27 mouse cellular contexts compared by ENCODE assay signal in genomic region chr4:140695675-140696585, GRCm38 (mm10). TPM values are rescaled to one million over a fixed set of nuclear protein-coding genes. Genes with fewer than 3 reads are reported as not detected.
DNase-seq lines count a peak whose midpoint lies in the region; ATAC-seq and TF ChIP-seq lines count a peak whose summit lies in the region.
"Had no signal": no experiment of that assay in that cellular context is flagged by ENCODE, and none has a peak within 500 bp of the region (broad histone marks: within the 10 kb centered on the region; RNA-seq: fewer than 3 reads in every experiment).

No protein-coding gene starts in this region.

- TF ChIP-seq POLR2A in thymus, adult 2 months (IDR thresholded peaks at IDR 0.05; ENCODE audit: control insufficient read depth, extremely low read depth, insufficient read depth, low read length, poor library complexity) = no peak

- peak overlapping the region; percentile 55 for H3K9ac ChIP-seq in liver, embryonic 14.5 days (replicated peaks)
- H3K9ac ChIP-seq: embryonic facial prominence, embryonic 15.5 days; heart, embryonic 13.5 days; neural tube, embryonic 13.5 days had no signal

- peak; percentile 79 for TF ChIP-seq EP300 in liver, embryonic 14.5 days (IDR thresholded peaks at IDR 0.05; ENCODE audit: low read depth)

- H3K27ac ChIP-seq in thymus, adult 2 months (ENCODE audit: control insufficient read depth, insufficient read depth, low read length) = peak overlapping the region; percentile 50; the same call in 1 of the 2 replicates
- peak overlapping the region; percentile 85 for H3K27ac ChIP-seq in liver, embryonic 14.5 days
- H3K27ac ChIP-seq: embryonic facial prominence, embryonic 15.5 days; heart, embryonic 13.5 days; kidney, postnatal 0 days; layer of hippocampus, adult 2 months; left cerebral cortex, adult 2 months; neural tube, embryonic 13.5 days had no signal

- H3K4me1 ChIP-seq in thymus, adult 2 months (replicated peaks; ENCODE audit: control insufficient read depth, insufficient read depth, low read length) = peaks cover 19% of the 10 kb centered on the region
- H3K4me1 ChIP-seq in liver, embryonic 14.5 days (replicated peaks; ENCODE audit: control insufficient read depth in 2 of 2, insufficient read depth in 2 of 2, low read length in 1 of 2) = peaks cover 56 to 58% of the 10 kb centered on the region in 2 experiments

- WGBS in thymus, adult 2 months = 40% methylated on average over 14 of the region's 14 CpGs
- WGBS in liver, embryonic 14.5 days (ENCODE audit: insufficient replicate concordance) = 29% methylated on average over 14 of the region's 14 CpGs

- 0 out of 2 replicates have a peak, but pooled peaks have one; percentile 28 for ATAC-seq in erythroblast, adult 5-6 weeks (replicated peaks; ENCODE audit: low FRiP score, poor library complexity, severe bottlenecking)
- ATAC-seq in liver, embryonic 14.5 days (ENCODE audit: insufficient read depth) = peak; percentile 44; the same call in 1 of the 2 replicates
- ATAC-seq in activated CD4-positive, CD25-positive, alpha-beta regulatory T cell, adult 4 months = no peak
- ATAC-seq: forebrain, embryonic 14.5 days; hindbrain, embryonic 16.5 days had no signal

- H3K36me3 ChIP-seq in thymus, adult 2 months (ENCODE audit: control insufficient read depth, insufficient read depth, low read length) = no peaks in the 10 kb centered on the region
- no peaks in the 10 kb centered on the region for H3K36me3 ChIP-seq in liver, embryonic 14.5 days (replicated peaks; ENCODE audit: control insufficient read depth, insufficient read depth, low read depth)
- H3K36me3 ChIP-seq: embryonic facial prominence, embryonic 15.5 days; heart, embryonic 13.5 days; limb, embryonic 10.5 days; neural tube, embryonic 13.5 days had no signal

- H3K4me2 ChIP-seq in liver, embryonic 14.5 days (ENCODE audit: low read depth) = peak overlapping the region; percentile 75
- H3K4me2 ChIP-seq: embryonic facial prominence, embryonic 15.5 days; heart, embryonic 13.5 days; neural tube, embryonic 13.5 days had no signal

- H3K9me3 ChIP-seq in liver, embryonic 14.5 days (ENCODE audit: control insufficient read depth, low read length) = no peaks in the 10 kb centered on the region
- H3K9me3 ChIP-seq: embryonic facial prominence, embryonic 15.5 days; heart, embryonic 13.5 days; limb, embryonic 10.5 days; neural tube, embryonic 13.5 days had no signal

- no peak for DNase-seq in thymus, adult 2 months
- no peak for DNase-seq in thymus, postnatal 36 days
- DNase-seq in liver, embryonic 14.5 days (ENCODE audit: low read depth in 3 of 3, low spot score in 3 of 3) = peak in 1 of 3 experiments; percentile 64
- no peak for DNase-seq in spleen, adult 12 weeks (ENCODE audit: low spot score)
- no peak for DNase-seq in embryo, embryonic 9.5 days (ENCODE audit: extremely low spot score)
- no peak for DNase-seq in urinary bladder, adult 2 months (ENCODE audit: low spot score)
- DNase-seq: adrenal gland, postnatal 14 days; B cell, adult 2 months; cerebellum, adult 18-20 months; heart, postnatal 36 days; kidney, adult 11 months; lung, adult 2 months; lung, postnatal 36 days; midbrain, embryonic 14.5 days; right cerebral cortex, postnatal 25 days; thymus, postnatal 4 days had no signal

- no peak overlapping the region for H3K4me3 ChIP-seq in thymus, adult 2 months (ENCODE audit: control insufficient read depth, insufficient read depth, low read length)
- peak overlapping the region; percentile 40 for H3K4me3 ChIP-seq in liver, embryonic 14.5 days (ENCODE audit: insufficient read depth in 1 of 2, low read depth in 2 of 2, low read length in 2 of 2)
- H3K4me3 ChIP-seq: embryonic facial prominence, embryonic 15.5 days; heart, embryonic 13.5 days; layer of hippocampus, adult 2 months; left cerebral cortex, adult 2 months; limb, embryonic 10.5 days; neural tube, embryonic 13.5 days had no signal

- TF ChIP-seq CTCF in thymus, adult 2 months (IDR thresholded peaks at IDR 0.05; ENCODE audit: borderline replicate concordance, control insufficient read depth, extremely low read depth, insufficient read depth, low read length, poor library complexity) = no peak
- no peak for TF ChIP-seq CTCF in liver, embryonic 14.5 days (IDR thresholded peaks at IDR 0.05; ENCODE audit: low read depth)

- no peaks in the 10 kb centered on the region for H3K27me3 ChIP-seq in thymus, adult 2 months (ENCODE audit: control insufficient read depth, insufficient read depth, low read length)
- H3K27me3 ChIP-seq in liver, embryonic 14.5 days (ENCODE audit: control insufficient read depth, insufficient read depth, low read length) = no peaks in the 10 kb centered on the region
- H3K27me3 ChIP-seq: embryonic facial prominence, embryonic 15.5 days had no signal

RNA-seq across cellular contexts. Expression of gene Rcc2, which starts 4.4 kb away (rescaled TPM):
- 211 and 279 TPM in 2 replicates for polyA plus RNA-seq in thymus, adult 2 months (2012; rRNA removed)
- total RNA-seq in erythroblast, adult 5-6 weeks (2015; ENCODE audit: low replicate concordance) = 10.6 and 17.8 TPM in 2 replicates
- 21.0 and 24.1 TPM in 2 replicates for total RNA-seq in erythroblast, adult 5-6 weeks (2017; ENCODE audit: low replicate concordance)
- polyA plus RNA-seq in liver, embryonic 14.5 days (2012; rRNA removed) = 44.0 and 50.3 TPM in 2 replicates
- 16.5 and 27.6 TPM in 2 replicates for polyA plus RNA-seq in liver, embryonic 14.5 days (2014; fragmentation: Nextera tagmentation; extraction: Ambion mirVana)
- 10 to 100 TPM; 17.6 to 22.8 TPM for polyA plus RNA-seq in activated CD4-positive, CD25-positive, alpha-beta regulatory T cell, adult 4 months (2017; shearing (Covaris generic))
- 21.6 and 31.5 TPM in 2 replicates for polyA plus RNA-seq in urinary bladder, adult 2 months (2012; rRNA removed)

RNA-seq across cellular contexts. Expression of gene Arhgef10l, which starts 30.1 kb away (rescaled TPM):
- polyA plus RNA-seq in thymus, adult 2 months (2012; rRNA removed) = 22.2 and 26.0 TPM in 2 replicates
- total RNA-seq in erythroblast, adult 5-6 weeks (2015; ENCODE audit: low replicate concordance) = 1.5 and 7.3 TPM in 2 replicates
- total RNA-seq in erythroblast, adult 5-6 weeks (2017; ENCODE audit: low replicate concordance) = 2.6 and 4.5 TPM in 2 replicates
- 2.4 and 2.8 TPM in 2 replicates for polyA plus RNA-seq in liver, embryonic 14.5 days (2012; rRNA removed)
- polyA plus RNA-seq in liver, embryonic 14.5 days (2014; fragmentation: Nextera tagmentation; extraction: Ambion mirVana) = 2.1 and 2.5 TPM in 2 replicates
- polyA plus RNA-seq in activated CD4-positive, CD25-positive, alpha-beta regulatory T cell, adult 4 months (2017; shearing (Covaris generic)) = not detected
- 30.0 and 30.8 TPM in 2 replicates for polyA plus RNA-seq in urinary bladder, adult 2 months (2012; rRNA removed)

RNA-seq across cellular contexts. Expression of gene Padi6, which starts 46.5 kb away (rescaled TPM):
- 0.90 and 1.0 TPM in 2 replicates for polyA plus RNA-seq in thymus, adult 2 months (2012; rRNA removed)
- total RNA-seq in erythroblast, adult 5-6 weeks (2015; ENCODE audit: low replicate concordance) = not detected in 2 replicates
- total RNA-seq in erythroblast, adult 5-6 weeks (2017; ENCODE audit: low replicate concordance) = not detected in 2 replicates
- polyA plus RNA-seq in liver, embryonic 14.5 days (2012; rRNA removed) = not detected in 2 replicates
- not detected in 2 replicates for polyA plus RNA-seq in liver, embryonic 14.5 days (2014; fragmentation: Nextera tagmentation; extraction: Ambion mirVana)
- not detected for polyA plus RNA-seq in activated CD4-positive, CD25-positive, alpha-beta regulatory T cell, adult 4 months (2017; shearing (Covaris generic))
- not detected in 2 replicates for polyA plus RNA-seq in urinary bladder, adult 2 months (2012; rRNA removed)
- total RNA-seq: adrenal gland, postnatal 14 days; heart, postnatal 36 days; layer of hippocampus, adult 2 months; left cerebral cortex, adult 2 months had no signal
- polyA plus RNA-seq: embryonic facial prominence, embryonic 15.5 days; forebrain, embryonic 14.5 days; heart, embryonic 13.5 days; hindbrain, embryonic 16.5 days; limb, embryonic 10.5 days; lung, adult 2 months; midbrain, embryonic 14.5 days; neural tube, embryonic 13.5 days had no signal
